Comparison of ENCODE assay signal across 17 mouse cellular contexts in the genomic region with DNA sequence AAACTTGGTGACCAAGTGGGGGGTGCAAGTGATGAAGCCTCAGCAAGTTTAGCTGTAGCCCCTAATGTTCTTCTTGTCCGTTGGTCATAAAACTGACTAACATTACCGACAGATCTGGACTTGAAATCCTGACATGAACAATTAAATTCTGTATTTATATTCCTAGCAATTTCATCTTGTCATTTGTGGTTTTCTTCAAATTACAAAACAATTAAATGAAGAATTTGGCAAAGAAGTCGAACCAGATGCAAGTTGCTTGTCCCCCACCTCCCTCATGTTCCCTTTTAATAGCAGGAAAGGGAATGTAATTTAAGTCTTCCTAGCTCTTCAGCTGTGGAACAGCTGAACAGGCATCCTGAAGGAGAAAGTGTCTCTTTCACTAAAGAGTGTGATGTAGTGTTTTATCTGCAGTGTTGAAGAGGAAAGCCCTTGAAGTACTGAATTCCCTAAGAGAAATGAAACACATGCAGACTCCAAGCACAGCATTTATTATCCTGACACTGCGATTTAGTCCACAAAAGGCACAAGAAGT.
"Had no signal": no experiment of that assay in that cellular context is flagged by ENCODE, and none has a peak within 500 bp of the region (broad histone marks: within the 10 kb centered on the region; RNA-seq: fewer than 3 reads in every experiment).

No protein-coding gene starts in this region.

- DNase-seq: left cerebral cortex, postnatal 4 days; lung, embryonic 14.5 days; lung, postnatal 10 days; lung, postnatal 4 days; midbrain, embryonic 14.5 days; right cerebral cortex, adult 18-20 months; right cerebral cortex, postnatal 25 days; thymus, adult 2 months; thymus, postnatal 25 days had no signal

- H3K4me1 ChIP-seq: liver, embryonic 12.5 days; midbrain, embryonic 10.5 days; neural tube, embryonic 15.5 days had no signal

- H3K4me2 ChIP-seq: limb, embryonic 15.5 days; liver, embryonic 12.5 days; lung, embryonic 14.5 days; neural tube, embryonic 15.5 days had no signal

- H3K4me3 ChIP-seq: layer of hippocampus, adult 2 months; limb, embryonic 15.5 days; liver, embryonic 12.5 days; midbrain, embryonic 10.5 days; myocyte; neural tube, embryonic 15.5 days had no signal

- H3K9me3 ChIP-seq: limb, embryonic 15.5 days; liver, embryonic 12.5 days; midbrain, embryonic 10.5 days; neural tube, embryonic 15.5 days had no signal

- H3K27me3 ChIP-seq: limb, embryonic 15.5 days; liver, embryonic 12.5 days; neural tube, embryonic 15.5 days had no signal

- ATAC-seq: inflammation-experienced regulatory T-cells, adult 6 months; intestine, postnatal 0 days; liver, embryonic 12.5 days had no signal

- H3K9ac ChIP-seq: limb, embryonic 15.5 days; liver, embryonic 12.5 days; lung, embryonic 14.5 days; neural tube, embryonic 15.5 days had no signal

- H3K36me3 ChIP-seq: limb, embryonic 15.5 days; liver, embryonic 12.5 days; midbrain, embryonic 10.5 days; neural tube, embryonic 15.5 days had no signal

- H3K27ac ChIP-seq: layer of hippocampus, adult 2 months; limb, embryonic 15.5 days; liver, embryonic 12.5 days; midbrain, embryonic 10.5 days; neural tube, embryonic 15.5 days had no signal
